Mouse (Mus musculus) thymus, adult 2 months (tissue): ENCODE measurements around the gene Farsb.

Experiments
- CTCF ChIP-seq: fragments of 200-500 bp; IDR thresholded peaks from 2 replicates; pipeline ENCODE4 v1.5.1; 2012; ENCODE audit warnings: mild to moderate bottlenecking, control low read depth, low read length, moderate library complexity, borderline replicate concordance; ENCODE audit not compliant: control insufficient read depth, poor library complexity, insufficient read depth; ENCODE audit errors: extremely low read depth
- POLR2A ChIP-seq: fragments of 200-500 bp; IDR thresholded peaks from 2 replicates; pipeline ENCODE4 v1.6.1; 2012; ENCODE audit warnings: mild to moderate bottlenecking, low read length, control low read depth, moderate library complexity; ENCODE audit not compliant: control insufficient read depth, poor library complexity, insufficient read depth; ENCODE audit errors: extremely low read depth

DNA sequence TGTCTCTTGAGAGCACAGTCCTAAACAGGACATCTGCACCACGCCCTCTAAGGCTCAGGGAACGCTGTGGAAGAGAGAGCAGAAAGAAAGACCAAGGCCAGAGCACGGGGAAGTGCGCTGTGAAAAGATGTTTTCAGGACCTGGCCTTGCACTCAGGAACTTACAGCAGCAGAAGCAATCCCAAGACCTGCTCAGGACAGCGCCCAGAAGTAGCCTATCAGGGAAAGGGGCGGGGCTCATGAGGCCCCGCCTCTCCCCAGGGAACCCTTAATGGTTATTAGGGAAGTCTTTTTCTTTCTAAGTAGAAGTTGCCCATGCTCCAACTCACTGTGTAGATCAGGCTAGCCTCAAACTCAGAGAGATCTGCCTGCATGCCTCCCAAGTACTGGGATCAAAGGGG is 76.0 kb downstream of the Farsb start:
- TF ChIP-seq CTCF, result no peak
- TF ChIP-seq POLR2A, result no peak
